Mouse (Mus musculus): ENCODE measurements around the gene Btn1a1. TPM values are rescaled to one million over a fixed set of nuclear protein-coding genes. Genes with fewer than 3 reads are reported as not detected.

Gene Btn1a1
- total RNA-seq, 2 experiments from 2014 or later = not detected

DNA sequence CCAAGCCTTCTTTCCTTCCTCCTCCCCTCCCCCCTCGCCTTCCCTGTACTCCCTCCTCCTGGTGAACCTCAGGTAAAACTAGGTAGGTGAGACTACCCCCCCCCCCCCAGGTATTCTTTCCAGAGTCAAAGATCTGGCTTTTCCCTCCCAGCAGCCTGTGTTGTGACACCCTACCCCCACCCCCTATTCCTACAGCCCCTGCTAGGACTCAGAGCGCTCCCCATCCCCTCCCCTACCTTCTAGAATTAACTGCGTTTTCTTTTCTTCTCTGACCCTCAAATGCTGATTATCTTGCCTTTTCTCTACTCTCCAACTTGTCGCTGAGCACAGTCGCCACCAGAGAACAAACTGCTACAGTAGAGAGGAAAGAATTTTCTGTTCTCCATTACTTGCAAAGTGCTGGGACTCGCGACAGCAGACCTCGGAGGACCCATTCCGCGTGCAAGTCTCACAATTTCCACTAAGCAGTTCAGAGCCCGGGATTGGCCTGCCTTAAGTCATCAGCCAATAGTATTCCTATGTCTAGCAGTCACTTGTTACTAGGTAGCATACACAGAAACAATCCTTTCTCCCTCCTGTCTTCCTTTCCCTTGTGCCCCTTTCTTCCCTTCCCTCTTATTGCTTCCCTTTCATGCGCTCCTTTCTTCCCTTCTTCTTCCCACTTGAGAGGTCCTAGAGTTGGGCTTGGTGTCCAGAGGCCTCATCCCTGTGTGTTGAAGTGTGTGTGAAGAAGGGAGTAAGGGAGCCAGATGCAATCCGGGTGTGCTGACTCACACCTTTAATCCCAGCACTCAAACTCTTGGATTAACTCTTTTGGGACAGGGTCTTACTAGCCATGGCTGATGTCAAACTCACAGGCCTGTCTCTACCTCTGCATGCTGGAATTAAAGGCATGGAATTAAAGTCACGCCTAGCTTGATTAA lies 23.0 kb upstream of the Btn1a1 start, which contains the start of gene Btn2a2:
Btn2a2 (minus strand) TSS at position 458 of the 923 bp plus-strand sequence.
- intact Hi-C loops (cut with DNase I; ENCODE audit: low total_unique reads) = no loop called here
- DNase-seq = peak; percentile 58

DNA sequence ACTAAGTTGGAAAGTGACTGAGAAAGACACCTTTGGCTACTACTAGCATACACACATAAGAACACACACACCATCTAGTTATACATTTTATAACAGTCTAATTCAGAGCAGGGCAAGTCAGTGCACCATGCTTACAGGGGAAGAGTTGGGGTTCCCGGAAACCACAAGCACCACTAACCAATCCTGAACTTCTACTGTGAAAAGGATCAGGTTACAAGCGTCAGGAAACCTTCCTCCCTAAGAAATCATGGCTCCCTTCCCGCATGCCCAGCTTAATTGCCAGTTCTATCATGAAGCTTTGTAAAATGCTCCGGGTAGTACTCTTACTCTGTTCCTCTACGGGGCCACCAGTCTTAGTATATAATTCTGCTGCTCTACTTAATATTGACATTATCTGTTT lies 19.6 kb upstream of the Btn1a1 start:
- no peak for DNase-seq
- intact Hi-C loops (cut with DNase I; ENCODE audit: low total_unique reads) = no loop called here

DNA sequence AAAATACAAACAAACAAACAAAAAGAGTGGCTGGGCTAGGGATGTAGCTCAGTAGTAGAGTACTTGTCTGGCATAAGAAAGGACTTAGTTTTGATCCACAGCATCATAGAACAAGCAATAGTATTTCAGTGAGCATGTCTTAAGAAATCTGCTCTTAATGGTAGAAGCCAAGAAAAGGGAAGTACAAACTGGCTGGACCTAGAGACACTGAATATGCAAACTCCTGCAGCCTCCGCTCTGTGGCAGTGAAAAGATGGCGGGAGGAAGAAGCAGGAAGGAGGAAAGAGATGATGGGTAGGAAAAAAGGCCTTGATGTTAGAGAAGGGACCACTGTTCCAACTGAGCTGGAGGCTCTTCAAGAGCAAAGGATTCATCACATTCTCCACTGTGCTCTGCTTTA lies 17.5 kb upstream of the Btn1a1 start:
- intact Hi-C loops (cut with DNase I; ENCODE audit: low total_unique reads) = no loop called here
- DNase-seq = no peak

DNA sequence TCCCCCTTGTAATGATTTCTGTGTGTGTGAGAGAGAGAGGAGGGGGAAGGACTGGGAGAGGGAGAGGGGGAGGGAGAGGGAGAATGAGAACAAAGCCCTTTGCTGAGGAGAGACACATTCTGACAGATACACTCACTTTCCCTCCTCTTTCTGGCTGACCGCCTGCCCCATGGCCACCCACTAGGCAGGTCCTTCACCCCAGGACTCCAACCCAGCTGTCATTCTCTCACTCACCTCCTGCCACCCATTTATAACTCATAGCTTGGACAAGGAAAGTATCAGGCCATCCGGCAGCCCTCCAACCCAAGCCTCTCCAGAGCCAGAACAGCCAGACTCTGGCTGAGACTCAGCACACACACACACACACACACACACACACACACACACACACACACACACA lies 10.0 kb upstream of the Btn1a1 start:
- peak; percentile 20 for DNase-seq
- intact Hi-C loops (cut with DNase I; ENCODE audit: low total_unique reads) = no loop called here

DNA sequence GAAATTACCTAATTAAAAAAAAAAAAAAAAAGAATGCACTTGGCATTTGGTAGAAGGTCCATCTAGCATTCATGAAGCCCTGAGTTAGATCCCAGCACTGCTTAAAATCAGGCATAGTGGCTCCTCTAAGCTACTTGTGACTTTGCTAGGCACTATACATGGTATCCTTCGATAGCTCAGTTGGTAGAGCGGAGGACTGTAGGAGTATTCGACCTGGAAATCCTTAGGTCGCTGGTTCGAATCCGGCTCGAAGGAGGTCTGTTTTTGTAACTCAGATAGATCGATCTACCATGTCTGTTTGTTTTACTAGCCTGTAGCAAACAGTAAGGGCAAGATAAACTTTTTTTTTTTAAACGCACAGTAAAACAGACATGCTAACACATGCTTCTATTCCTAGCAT lies 1.2 kb upstream of the Btn1a1 start:
- DNase-seq = no peak
- intact Hi-C loops (cut with DNase I; ENCODE audit: low total_unique reads) = no loop called here

DNA sequence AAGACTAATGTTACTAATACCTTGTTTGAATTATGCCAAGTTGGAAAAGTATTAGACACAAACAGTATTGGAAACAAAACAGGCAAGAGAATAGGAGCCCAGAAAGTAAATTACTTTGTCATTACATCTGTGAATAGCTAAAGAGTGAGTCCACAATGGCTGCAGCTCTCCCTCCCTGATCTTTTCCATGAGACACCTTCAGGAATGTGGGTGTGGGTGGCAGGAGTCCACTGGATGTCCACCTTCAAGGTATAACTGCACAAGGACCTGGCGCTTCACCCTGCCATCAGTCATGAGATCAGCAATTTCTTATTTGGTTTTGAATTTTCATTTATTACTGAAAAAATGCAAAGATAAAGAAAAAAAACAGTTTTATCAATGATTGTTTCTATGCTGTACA lies 605 bp upstream of the Btn1a1 start:
- intact Hi-C loops (cut with DNase I; ENCODE audit: low total_unique reads) = no loop called here
- DNase-seq = no peak

DNA sequence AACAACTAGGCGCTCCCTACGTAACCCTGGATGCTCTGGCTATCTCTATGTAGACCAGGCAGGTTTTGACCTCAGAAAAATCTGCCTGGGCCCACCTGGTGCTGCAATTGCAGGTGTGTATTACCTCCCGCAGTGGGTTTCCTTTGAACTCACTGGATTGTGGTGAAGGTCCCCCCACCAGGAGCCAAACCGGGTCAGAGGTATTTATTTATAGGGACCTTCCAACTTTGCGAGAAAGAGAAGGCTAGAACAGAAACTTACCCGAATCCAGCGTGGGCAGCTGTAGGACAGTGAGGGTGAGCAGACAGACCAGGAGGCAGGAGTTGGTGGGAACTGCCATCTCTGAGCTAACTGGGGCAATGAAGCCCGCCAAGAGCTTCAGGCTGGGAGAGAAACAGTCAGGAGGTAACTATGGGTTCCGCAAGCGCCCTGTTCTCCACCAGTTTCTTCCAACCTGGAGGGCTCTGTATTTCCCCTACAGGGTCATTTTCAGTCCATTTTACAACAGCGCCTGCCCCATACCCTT lies 797 bp downstream of the Btn1a1 start:
- intact Hi-C loops (cut with DNase I; ENCODE audit: low total_unique reads) = no loop called here
- DNase-seq = no peak

DNA sequence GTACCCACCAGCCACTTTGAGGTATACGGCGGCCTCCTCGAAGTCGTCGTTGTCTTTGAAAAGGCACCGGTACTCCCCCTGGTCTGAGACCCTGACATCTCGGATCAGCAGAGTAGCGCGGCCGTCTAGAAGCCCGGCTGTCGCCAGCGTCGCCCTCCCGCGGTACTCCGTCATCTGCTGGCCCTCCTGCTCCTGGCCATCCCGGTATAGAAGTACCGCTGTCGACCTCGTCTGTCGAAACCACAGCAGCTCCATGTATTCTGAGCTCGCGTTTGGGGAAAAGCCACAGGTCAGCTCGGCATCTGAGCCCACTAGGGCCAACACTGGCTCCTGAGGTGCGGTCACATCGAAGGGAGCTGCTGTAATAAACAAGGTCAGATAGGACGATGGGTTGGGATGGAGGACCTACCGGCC lies 1.5 kb downstream of the Btn1a1 start:
- peak; percentile 13 for DNase-seq
- intact Hi-C loops (cut with DNase I; ENCODE audit: low total_unique reads) = no loop called here

DNA sequence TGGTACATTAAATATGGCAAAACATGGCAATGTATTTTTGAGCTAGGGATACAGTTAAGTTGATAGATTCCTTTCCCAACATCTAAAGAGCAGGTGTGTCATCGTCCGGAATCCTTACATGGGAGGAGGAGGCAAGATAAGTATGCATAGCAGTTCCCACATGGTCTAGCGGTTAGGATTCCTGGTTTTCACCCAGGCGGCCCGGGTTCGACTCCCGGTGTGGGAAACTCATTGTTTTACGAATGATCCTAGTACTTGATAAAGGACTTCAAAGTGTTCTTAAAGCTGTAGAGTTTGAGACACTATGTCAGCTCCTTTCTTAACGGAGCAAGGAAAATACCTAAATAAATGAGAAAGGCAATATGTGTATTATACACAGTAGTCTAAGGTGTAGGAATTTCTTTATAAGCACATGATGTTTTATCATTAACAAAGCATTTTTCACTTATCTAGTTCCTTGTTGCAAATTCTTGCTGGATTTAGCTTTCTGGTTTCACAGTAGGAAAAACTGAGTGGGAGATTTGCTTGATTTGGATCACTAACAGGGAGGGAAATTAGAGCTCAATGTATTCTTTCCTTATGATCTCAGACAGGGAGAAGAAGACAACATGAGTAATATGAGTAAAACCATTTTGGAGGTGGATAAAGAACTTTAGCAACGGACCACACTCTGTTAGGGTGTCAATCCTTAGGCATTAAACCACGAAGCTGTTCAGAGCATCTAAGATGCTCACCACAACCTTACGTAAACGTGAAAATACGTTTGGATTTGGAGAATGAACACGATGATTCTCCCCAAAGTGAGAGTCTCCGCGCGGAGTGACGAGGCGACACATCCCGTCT lies 2.1 kb downstream of the Btn1a1 start:
- intact Hi-C loops (cut with DNase I; ENCODE audit: low total_unique reads) = no loop called here
- peak; percentile 32 for DNase-seq

DNA sequence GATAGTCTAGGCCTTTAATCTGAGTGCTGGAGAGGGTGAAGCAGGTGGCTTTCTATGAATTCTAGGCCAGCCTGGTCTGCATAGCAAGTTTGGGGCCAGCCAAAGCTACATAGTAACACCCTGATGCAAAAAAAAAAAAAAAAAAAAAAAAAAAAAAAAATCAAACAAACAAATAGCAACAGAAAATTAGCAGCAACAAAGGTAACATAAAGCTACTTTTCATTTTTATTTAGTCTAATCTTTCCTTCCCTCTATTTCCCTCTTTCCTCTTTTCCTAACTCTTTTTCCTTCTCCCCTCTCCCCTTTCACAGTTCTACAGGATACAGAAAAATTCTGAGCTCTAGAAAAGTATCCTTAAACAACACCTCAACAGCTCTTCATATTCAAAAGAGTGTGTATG lies 3.0 kb downstream of the Btn1a1 start:
- intact Hi-C loops (cut with DNase I; ENCODE audit: low total_unique reads) = no loop called here

DNA sequence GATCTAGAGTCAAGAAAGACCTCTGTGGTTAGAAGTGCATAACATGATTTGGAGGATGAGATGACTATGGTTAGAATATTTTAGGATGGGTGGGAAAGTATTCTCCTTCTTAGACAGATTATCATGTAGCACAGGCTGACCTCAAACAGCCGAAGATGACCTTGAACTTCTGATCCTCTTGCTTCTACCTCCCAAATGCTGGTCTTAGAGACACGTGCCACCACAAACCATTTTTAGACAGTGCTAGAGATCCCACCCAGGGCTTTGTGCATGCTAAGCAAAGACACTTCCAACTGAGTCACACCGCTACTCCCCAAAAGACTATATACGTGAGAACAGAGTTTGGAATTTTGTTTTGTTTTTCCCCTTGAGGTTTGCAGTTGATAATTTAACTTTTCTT lies 3.6 kb downstream of the Btn1a1 start:
- intact Hi-C loops (cut with DNase I; ENCODE audit: low total_unique reads) = no loop called here

More for the DNA sequence above, 3.0 kb downstream of the Btn1a1 start:
- no peak for DNase-seq

DNA sequence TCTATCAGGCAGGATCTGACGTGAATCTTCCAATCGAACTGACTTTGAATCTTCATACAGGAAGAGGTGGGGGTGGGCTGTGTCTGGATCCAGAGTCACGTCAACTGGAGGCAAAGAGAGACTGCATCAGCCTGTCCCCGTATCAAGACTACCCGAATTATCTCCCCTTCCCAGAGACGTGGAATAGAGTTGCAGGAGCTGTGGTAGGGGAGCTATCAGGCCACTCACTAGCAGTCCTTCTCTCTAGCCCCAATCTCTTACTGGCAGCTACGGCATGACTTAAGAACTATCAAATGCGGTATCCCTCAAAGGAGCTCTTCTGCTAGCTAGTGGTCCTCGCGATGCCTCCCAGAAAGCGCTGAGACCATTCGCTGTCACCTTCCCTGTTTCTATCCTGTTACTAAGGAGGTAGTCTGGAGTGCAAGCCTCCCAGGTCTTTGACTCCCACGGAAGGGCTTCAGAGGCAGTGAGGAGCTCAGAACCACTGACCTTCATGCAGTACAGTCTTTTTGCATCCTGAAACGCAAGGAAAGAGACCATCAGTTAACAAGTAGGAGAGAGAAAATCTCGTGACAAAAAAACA lies 6.3 kb downstream of the Btn1a1 start:
- intact Hi-C loops (cut with DNase I; ENCODE audit: low total_unique reads) = loop anchor here (5.0 kb wide), 1 partner anchor 48 kb away; no protein-coding TSS in a partner anchor
- no peak for DNase-seq

More for the DNA sequence above, 3.6 kb downstream of the Btn1a1 start:
- no peak for DNase-seq

DNA sequence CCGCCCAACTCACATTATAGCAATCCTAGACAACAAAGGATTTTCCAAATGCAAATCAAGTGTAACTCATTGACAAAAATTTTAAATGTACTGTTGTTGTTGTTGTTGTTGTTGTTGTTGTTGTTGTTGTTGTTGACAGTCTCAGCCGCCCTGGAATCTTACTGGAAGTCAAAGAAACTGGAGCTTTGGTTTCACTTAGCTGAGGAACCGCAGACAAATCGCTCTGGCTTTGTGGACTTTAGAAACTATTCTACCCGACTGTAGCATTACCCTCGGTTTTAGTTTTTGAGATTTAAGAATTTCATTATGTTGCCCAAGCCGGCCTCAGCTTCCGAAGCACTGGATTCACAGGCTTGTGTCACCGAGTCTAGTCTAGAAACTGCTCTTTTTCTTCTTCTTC lies 11.8 kb downstream of the Btn1a1 start:
- intact Hi-C loops (cut with DNase I; ENCODE audit: low total_unique reads) = loop anchor here (5.0 kb wide), 1 partner anchor 63 kb away; no protein-coding TSS in a partner anchor
- DNase-seq = no peak

DNA sequence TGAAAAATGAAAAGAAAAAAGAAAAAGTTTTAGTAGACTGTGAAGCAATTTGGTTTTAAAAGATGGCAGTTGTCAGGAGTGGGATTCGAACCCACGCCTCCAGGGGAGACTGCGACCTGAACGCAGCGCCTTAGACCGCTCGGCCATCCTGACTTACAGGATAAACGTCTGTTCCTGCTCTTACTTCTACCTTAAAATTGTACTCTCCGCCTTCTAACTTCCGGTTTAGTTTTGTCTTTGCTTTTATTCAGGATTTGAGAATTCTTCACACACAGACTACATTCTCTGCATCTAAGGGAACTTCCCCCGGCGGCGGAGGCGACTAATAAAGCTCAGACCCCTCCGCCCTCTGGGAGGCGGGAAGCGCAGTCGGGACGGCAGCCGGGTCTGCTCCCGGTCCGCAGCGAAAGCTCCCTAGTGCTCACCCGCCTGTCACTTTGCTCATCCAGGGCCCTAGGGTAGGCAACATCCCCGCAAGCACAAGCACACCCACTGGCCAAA lies 12.3 kb downstream of the Btn1a1 start:
- intact Hi-C loops (cut with DNase I; ENCODE audit: low total_unique reads) = loop anchor here (5.0 kb wide), 1 partner anchor 64 kb away; no protein-coding TSS in a partner anchor
- DNase-seq = peak; percentile 70

DNA sequence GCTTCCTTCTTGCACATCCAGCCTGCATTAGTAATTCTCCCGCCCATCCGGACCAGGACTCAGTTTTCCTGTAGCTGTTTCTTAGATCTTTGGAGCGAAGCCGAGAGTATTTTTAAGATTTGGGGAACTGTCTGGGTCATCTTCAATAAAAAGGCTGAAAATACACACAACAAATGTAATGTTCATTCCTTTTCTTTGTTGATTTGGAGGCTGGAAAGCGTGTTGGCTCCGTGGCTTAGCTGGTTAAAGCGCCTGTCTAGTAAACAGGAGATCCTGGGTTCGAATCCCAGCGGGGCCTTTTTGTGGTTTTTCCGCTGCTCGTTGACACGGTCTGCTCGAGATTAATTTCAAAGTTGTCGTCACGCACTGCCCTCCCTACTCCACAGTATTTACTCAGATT lies 15.3 kb downstream of the Btn1a1 start:
- peak; percentile 63 for DNase-seq
- intact Hi-C loops (cut with DNase I; ENCODE audit: low total_unique reads) = loop anchor here (5.0 kb wide), 1 partner anchor 67 kb away; no protein-coding TSS in a partner anchor

DNA sequence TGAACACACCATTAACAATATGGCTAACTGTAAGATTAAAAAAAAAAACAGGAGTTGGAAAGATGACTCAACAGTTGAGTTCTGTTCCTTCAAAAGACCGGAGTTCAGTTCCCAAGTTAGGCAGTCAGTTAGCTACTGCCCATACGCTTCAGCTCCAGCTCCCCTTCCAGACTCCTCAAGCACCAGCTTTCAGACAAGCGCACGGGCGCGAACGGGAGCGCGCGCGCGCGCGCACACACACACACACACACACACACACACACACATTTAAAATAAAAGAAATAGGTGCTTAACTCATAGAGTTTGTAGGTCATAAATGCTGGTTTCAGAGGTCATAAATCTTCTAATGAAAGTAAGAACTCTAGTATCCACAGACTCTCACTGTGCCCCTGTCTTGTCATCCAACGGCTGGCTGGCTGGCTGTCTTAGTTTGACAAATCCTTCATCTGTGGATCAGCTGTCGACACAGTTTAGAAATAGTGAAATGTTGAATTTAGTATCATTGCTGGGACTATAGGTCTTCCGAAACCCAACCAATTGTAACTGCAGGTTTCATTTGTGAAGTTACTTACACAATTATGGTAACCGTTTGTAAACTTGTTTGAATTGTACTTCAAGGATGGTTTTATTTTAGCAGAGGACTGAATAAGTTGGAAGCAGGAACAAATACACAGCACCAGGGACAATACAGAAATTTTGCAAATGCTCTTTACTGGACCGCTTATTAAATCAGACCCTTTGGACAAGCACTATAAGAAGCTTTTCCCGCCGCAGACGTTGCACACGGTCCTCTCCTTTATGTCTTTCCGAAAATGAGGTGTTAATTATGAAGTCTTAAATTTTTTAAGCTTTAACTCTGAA lies 16.2 kb downstream of the Btn1a1 start:
- no peak for DNase-seq
- intact Hi-C loops (cut with DNase I; ENCODE audit: low total_unique reads) = loop anchor here (5.0 kb wide), 1 partner anchor 68 kb away; no protein-coding TSS in a partner anchor

DNA sequence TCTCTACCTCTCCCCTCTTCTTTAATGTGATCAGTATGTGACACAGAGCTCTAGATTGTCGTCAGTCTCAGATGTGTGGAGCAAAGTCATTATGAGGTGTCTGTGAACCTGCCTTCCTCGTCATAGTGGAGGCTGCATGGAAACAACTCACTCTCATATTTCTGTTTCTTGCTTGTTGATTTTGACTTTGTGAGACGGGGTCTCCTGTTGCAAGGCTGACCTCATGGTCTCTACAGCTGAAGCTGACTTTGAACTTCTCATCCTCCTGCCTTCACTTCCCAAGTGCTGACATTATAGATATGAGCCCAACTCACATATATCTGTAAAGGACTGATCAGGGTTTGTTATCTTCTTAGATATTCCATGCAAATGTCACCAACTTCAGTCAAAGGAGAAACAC lies 16.9 kb downstream of the Btn1a1 start:
- no peak for DNase-seq
- intact Hi-C loops (cut with DNase I; ENCODE audit: low total_unique reads) = no loop called here

DNA sequence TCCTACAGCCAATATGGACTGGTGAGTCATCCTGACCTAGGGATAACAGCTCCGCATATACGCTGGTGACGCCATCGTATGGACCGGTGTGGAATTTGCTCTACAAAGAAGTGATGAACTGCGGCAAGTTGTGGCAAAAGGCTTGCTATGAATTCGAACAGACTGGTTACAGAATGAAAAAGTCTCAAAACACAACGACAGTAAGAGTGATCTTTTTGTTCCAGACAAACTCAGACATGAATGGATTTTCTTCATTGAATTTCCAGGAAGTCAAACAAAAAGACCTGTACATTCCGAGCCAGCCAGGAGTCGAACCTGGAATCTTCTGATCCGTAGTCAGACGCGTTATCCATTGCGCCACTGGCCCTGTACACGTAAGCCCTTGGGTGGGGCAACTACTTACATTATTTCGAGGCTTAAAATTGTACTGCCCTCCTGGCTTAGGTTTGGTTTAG lies 19.2 kb downstream of the Btn1a1 start:
- peak; percentile 65 for DNase-seq
- intact Hi-C loops (cut with DNase I; ENCODE audit: low total_unique reads) = no loop called here

Data from gastrocnemius, postnatal 14 days (tissue).